Mouse (Mus musculus) liver, embryonic 14 days (tissue): ENCODE results near the gene Kcnk16. TPM values are rescaled to one million over a fixed set of nuclear protein-coding genes. Genes with fewer than 3 reads are reported as not detected.

Source experiments
- polyA plus RNA-seq: library from polyadenylated mRNA; depleted of rRNA; stranded (reverse); fragments of >200 nt; gene quantifications from 2 replicates; pipeline ENCODE4 v1.2.3, GENCODE M21; 2012; rRNA removed

The Kcnk16 gene
- polyA plus RNA-seq, result 4.5 and 5.5 TPM in 2 replicates

GRCm38 (mm10) chr14:20269082-20269809 is at the start of gene Kcnk16:
Gene Kcnk16 (minus strand): TSS chr14:20269199.

GRCm38 (mm10) chr14:20294117-20294892 is 25.3 kb upstream of the Kcnk16 start, which contains the start of gene Nudt13:
Gene Nudt13 (plus strand): TSS chr14:20294697.

Other genes starting within 250 kb of the Kcnk16 start
- 1.8 and 2.2 TPM in 2 replicates for gene Saysd1, start 130.7 kb downstream of the Kcnk16 start, polyA plus RNA-seq
- gene Kcnk5, start 87.4 kb downstream of the Kcnk16 start, polyA plus RNA-seq, result 3.1 and 3.2 TPM in 2 replicates
- 7.0 and 7.5 TPM in 2 replicates for gene Nudt13, start 25.5 kb upstream of the Kcnk16 start, polyA plus RNA-seq
- 15.4 and 18.1 TPM in 2 replicates for gene Ecd, start 78.9 kb upstream of the Kcnk16 start, polyA plus RNA-seq
- 7.5 and 7.6 TPM in 2 replicates for gene Fam149b, start 79.0 kb upstream of the Kcnk16 start, polyA plus RNA-seq
- gene Dnajc9, start 119.7 kb upstream of the Kcnk16 start, polyA plus RNA-seq, result 77.2 and 80.5 TPM in 2 replicates
- gene Mrps16, start 124.4 kb upstream of the Kcnk16 start, polyA plus RNA-seq, result 20.7 and 22.9 TPM in 2 replicates
- gene Cfap70, start 183.0 kb upstream of the Kcnk16 start, polyA plus RNA-seq, result 0.01 and 0.16 TPM in 2 replicates
- gene Anxa7, start 210.9 kb upstream of the Kcnk16 start, polyA plus RNA-seq, result 37.5 and 39.0 TPM in 2 replicates
- gene Mss51, start 227.7 kb upstream of the Kcnk16 start, polyA plus RNA-seq, result 1.4 and 1.9 TPM in 2 replicates